Mouse (Mus musculus): ENCODE measurements around the gene Gm21304. TPM values are rescaled to one million over a fixed set of nuclear protein-coding genes. Genes with fewer than 3 reads are reported as not detected.
"Not testable (repeated sequence)": the region's sequence is repeated elsewhere in the genome, so short reads cannot be mapped to it uniquely, and the experiment has no call there.

Gm21304 gene
- not detected in 2 replicates for polyA plus RNA-seq (2015; fragmentation: Nextera tagmentation; extraction: Ambion mirVana)

GRCm38 (mm10) chr10:104168215-104168614 is at the start of gene Gm21304:
Gm21304 (plus strand) TSS chr10:104168515.
- H3K4me2 ChIP-seq; H3K9me3 ChIP-seq (replicated peaks); H3K27ac ChIP-seq; H3K4me1 ChIP-seq (replicated peaks); ATAC-seq (replicated peaks; ENCODE audit: insufficient number of reproducible peaks, insufficient read depth, low FRiP score, low read depth); H3K27me3 ChIP-seq; H3K36me3 ChIP-seq; H3K9ac ChIP-seq; H3K4me3 ChIP-seq: not testable (repeated sequence)
- no CpG with 5 or more reads among the region's 3 CpGs for WGBS

- H3K4me1 ChIP-seq (replicated peaks); H3K9ac ChIP-seq; H3K4me2 ChIP-seq; H3K27me3 ChIP-seq; ATAC-seq (replicated peaks; ENCODE audit: insufficient number of reproducible peaks, insufficient read depth, low FRiP score, low read depth); H3K9me3 ChIP-seq (replicated peaks); H3K4me3 ChIP-seq; H3K27ac ChIP-seq; H3K36me3 ChIP-seq: not testable (repeated sequence)
- no CpG with 5 or more reads among the region's 3 CpGs for WGBS
These were observed 25.6 kb upstream of the Gm21304 start, which contains the start of gene Gm21293 for GRCm38 (mm10) chr10:104142687-104143086. Gm21293 (plus strand) TSS chr10:104142987.

- not testable (repeated sequence) for H3K9me3 ChIP-seq (replicated peaks); ATAC-seq (replicated peaks; ENCODE audit: insufficient number of reproducible peaks, insufficient read depth, low FRiP score, low read depth); H3K4me3 ChIP-seq; H3K9ac ChIP-seq; H3K4me2 ChIP-seq; H3K27me3 ChIP-seq; H3K4me1 ChIP-seq (replicated peaks); H3K27ac ChIP-seq; H3K36me3 ChIP-seq
- no CpG with 5 or more reads among the region's 3 CpGs for WGBS
These were observed 17.1 kb upstream of the Gm21304 start, which contains the start of gene Gm6763 for GRCm38 (mm10) chr10:104151197-104151596. Gm6763 (plus strand) TSS chr10:104151497.

- not testable (repeated sequence) for ATAC-seq (replicated peaks; ENCODE audit: insufficient number of reproducible peaks, insufficient read depth, low FRiP score, low read depth); H3K4me2 ChIP-seq; H3K9me3 ChIP-seq (replicated peaks); H3K4me3 ChIP-seq; H3K27ac ChIP-seq; H3K36me3 ChIP-seq; H3K27me3 ChIP-seq; H3K4me1 ChIP-seq (replicated peaks); H3K9ac ChIP-seq
- WGBS, result no CpG with 5 or more reads among the region's 3 CpGs
These were observed 8.6 kb upstream of the Gm21304 start, which contains the start of gene Gm8764 for GRCm38 (mm10) chr10:104159706-104160105. Gm8764 (plus strand) TSS chr10:104160006.

- not testable (repeated sequence) for H3K27ac ChIP-seq; H3K4me2 ChIP-seq; H3K27me3 ChIP-seq; H3K9ac ChIP-seq; H3K4me3 ChIP-seq; H3K9me3 ChIP-seq (replicated peaks); H3K4me1 ChIP-seq (replicated peaks); H3K36me3 ChIP-seq; ATAC-seq (replicated peaks; ENCODE audit: insufficient number of reproducible peaks, insufficient read depth, low FRiP score, low read depth)
- no CpG with 5 or more reads among the region's 3 CpGs for WGBS
These were observed 8.4 kb downstream of the Gm21304 start, which contains the start of gene Gm21312 for GRCm38 (mm10) chr10:104176724-104177123. Gm21312 (plus strand) TSS chr10:104177024.

GRCm38 (mm10) chr10:104185233-104185632 is 16.9 kb downstream of the Gm21304 start, which contains the start of gene Gm20765:
Gm20765 (plus strand) TSS chr10:104185533.
- not testable (repeated sequence) for H3K9me3 ChIP-seq (replicated peaks); H3K4me2 ChIP-seq; H3K27ac ChIP-seq; ATAC-seq (replicated peaks; ENCODE audit: insufficient number of reproducible peaks, insufficient read depth, low FRiP score, low read depth); H3K27me3 ChIP-seq; H3K4me3 ChIP-seq; H3K4me1 ChIP-seq (replicated peaks); H3K9ac ChIP-seq; H3K36me3 ChIP-seq
- no CpG with 5 or more reads among the region's 3 CpGs for WGBS

GRCm38 (mm10) chr10:104193742-104194141 is 25.4 kb downstream of the Gm21304 start, which contains the start of gene Gm4340:
Gm4340 (plus strand) TSS chr10:104194042.
- H3K27me3 ChIP-seq; H3K9ac ChIP-seq; H3K9me3 ChIP-seq (replicated peaks); H3K4me2 ChIP-seq; ATAC-seq (replicated peaks; ENCODE audit: insufficient number of reproducible peaks, insufficient read depth, low FRiP score, low read depth); H3K4me3 ChIP-seq; H3K36me3 ChIP-seq; H3K4me1 ChIP-seq (replicated peaks); H3K27ac ChIP-seq: not testable (repeated sequence)
- no CpG with 5 or more reads among the region's 3 CpGs for WGBS

GRCm38 (mm10) chr10:104209655-104210054 is 41.3 kb downstream of the Gm21304 start:
- H3K4me2 ChIP-seq, result no peak overlapping the region
- H3K4me3 ChIP-seq, result no peak overlapping the region
- no peaks in the 10 kb centered on the region for H3K9me3 ChIP-seq (replicated peaks)
- H3K27me3 ChIP-seq, result no peaks in the 10 kb centered on the region
- no peak for ATAC-seq (replicated peaks; ENCODE audit: insufficient number of reproducible peaks, insufficient read depth, low FRiP score, low read depth)
- no peaks in the 10 kb centered on the region for H3K4me1 ChIP-seq (replicated peaks)
- H3K27ac ChIP-seq, result no peak overlapping the region
- 79% methylated on average over 1 of the region's 1 CpGs for WGBS
- H3K36me3 ChIP-seq, result no peaks in the 10 kb centered on the region
- no peak overlapping the region for H3K9ac ChIP-seq

GRCm38 (mm10) chr10:104210268-104210990 is 42.1 kb downstream of the Gm21304 start:
- Histone ChIP-seq H3K4me1 (replicated peaks) (no peaks in the 10 kb centered on the region), H3K4me2 (no peak overlapping the region), H3K4me3 (no peak overlapping the region), H3K27me3 (no peaks in the 10 kb centered on the region), H3K9me3 (replicated peaks) (no peaks in the 10 kb centered on the region), H3K9ac (no peak overlapping the region), H3K27ac (no peak overlapping the region), H3K36me3 (no peaks in the 10 kb centered on the region)
- no peak for ATAC-seq (replicated peaks; ENCODE audit: insufficient number of reproducible peaks, insufficient read depth, low FRiP score, low read depth)
- WGBS, result 57% methylated on average over 3 of the region's 3 CpGs

GRCm38 (mm10) chr10:104214527-104214926 is 46.2 kb downstream of the Gm21304 start:
- H3K9me3 ChIP-seq (replicated peaks), result no peaks in the 10 kb centered on the region
- ATAC-seq (replicated peaks; ENCODE audit: insufficient number of reproducible peaks, insufficient read depth, low FRiP score, low read depth), result 0 out of 2 replicates have a peak, but pooled peaks have one; percentile 18
- H3K27ac ChIP-seq, result no peak overlapping the region
- no peak overlapping the region for H3K9ac ChIP-seq
- H3K36me3 ChIP-seq, result no peaks in the 10 kb centered on the region
- 84% methylated on average over 5 of the region's 5 CpGs for WGBS
- no peaks in the 10 kb centered on the region for H3K4me1 ChIP-seq (replicated peaks)
- no peak overlapping the region for H3K4me2 ChIP-seq
- H3K27me3 ChIP-seq, result no peaks in the 10 kb centered on the region
- no peak overlapping the region for H3K4me3 ChIP-seq

Measured in heart, embryonic 15.5 days (tissue).